Comparison of ENCODE assay signal across 8 mouse cellular contexts in the genomic region with DNA sequence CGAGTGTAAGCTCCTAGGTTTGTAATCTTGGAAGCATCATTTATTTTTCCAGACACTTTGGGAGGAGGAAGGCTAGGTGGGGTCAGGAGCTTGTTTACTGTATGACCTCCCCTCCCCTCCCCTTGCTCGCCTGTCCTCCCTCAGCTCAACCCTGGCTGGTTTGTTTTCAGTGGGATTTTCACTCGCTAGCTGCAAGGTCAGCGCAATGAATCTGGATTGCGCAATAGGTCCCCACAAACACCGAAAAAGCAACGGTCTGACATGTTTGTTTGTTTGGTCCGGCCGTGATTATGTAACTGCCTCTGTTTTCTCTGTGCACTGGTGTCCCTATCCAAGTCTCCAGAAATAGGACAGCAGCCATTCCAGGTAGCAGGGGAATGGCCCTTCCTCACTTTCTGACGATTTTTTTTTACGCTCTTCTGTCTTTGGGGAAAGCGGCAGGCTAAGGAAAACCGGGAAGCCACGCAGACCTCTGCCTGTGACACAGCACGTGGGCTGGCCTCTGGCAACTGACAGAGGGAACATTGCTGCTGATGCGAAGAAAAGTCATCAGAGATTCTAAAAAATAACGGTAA.
A peak's percentile ranks its signal among the peaks of the same experiment; 100 is the strongest.
DNase-seq lines count a peak whose midpoint lies in the region; ATAC-seq and TF ChIP-seq lines count a peak whose summit lies in the region.

No protein-coding gene starts in this region.

- H3K27me3 ChIP-seq in forebrain, postnatal 0 days (ENCODE audit: insufficient read depth, low read length), result no peaks in the 10 kb centered on the region
- no peaks in the 10 kb centered on the region for H3K27me3 ChIP-seq in liver, embryonic 16.5 days (ENCODE audit: control insufficient read depth, insufficient read depth, low read depth, low read length)
- no peaks in the 10 kb centered on the region for H3K27me3 ChIP-seq in neural tube, embryonic 13.5 days

- peaks cover 9% of the 10 kb centered on the region for H3K4me1 ChIP-seq in forebrain, postnatal 0 days (ENCODE audit: insufficient read depth)
- H3K4me1 ChIP-seq in liver, embryonic 16.5 days (ENCODE audit: control insufficient read depth, low read depth, low read length), result peaks cover 12% of the 10 kb centered on the region
- H3K4me1 ChIP-seq in neural tube, embryonic 13.5 days (replicated peaks), result peaks cover 31% of the 10 kb centered on the region

- DNase-seq in gastrocnemius, postnatal 25 days, result peak; percentile 28
- DNase-seq in gastrocnemius, adult 8-10 months (ENCODE audit: low spot score in 2 of 2), result no peak
- DNase-seq in cerebellum, adult 11-12 months, result peak; percentile 38
- DNase-seq in forebrain, postnatal 0 days, result no peak
- DNase-seq in kidney, adult 18-20 months, result peak; percentile 71
- DNase-seq in frontal cortex, postnatal 14 days (ENCODE audit: low spot score in 2 of 2), result no peak

- WGBS in forebrain, postnatal 0 days, result 9% methylated on average over 17 of the region's 17 CpGs
- 10% methylated on average over 17 of the region's 17 CpGs for WGBS in liver, embryonic 16.5 days (ENCODE audit: insufficient replicate concordance)
- 5% methylated on average over 17 of the region's 17 CpGs for WGBS in neural tube, embryonic 13.5 days

- TF ChIP-seq CTCF in forebrain, postnatal 0 days (IDR thresholded peaks at IDR 0.05; ENCODE audit: low read depth), result no peak

- peak overlapping the region; percentile 5; the same call in 1 of the 2 replicates for H3K4me3 ChIP-seq in forebrain, postnatal 0 days (ENCODE audit: low read depth, low read length)
- H3K4me3 ChIP-seq in liver, embryonic 16.5 days (ENCODE audit: low read depth, low read length), result peak overlapping the region; percentile 19; the same call in 1 of the 2 replicates
- peak overlapping the region; percentile 16 for H3K4me3 ChIP-seq in neural tube, embryonic 13.5 days

- no peak overlapping the region for H3K27ac ChIP-seq in forebrain, postnatal 0 days (ENCODE audit: low read depth, low read length)
- H3K27ac ChIP-seq in liver, embryonic 16.5 days (ENCODE audit: low read length), result peak overlapping the region; percentile 52
- no peak overlapping the region for H3K27ac ChIP-seq in neural tube, embryonic 13.5 days (replicated peaks)

- no peaks in the 10 kb centered on the region for H3K36me3 ChIP-seq in forebrain, postnatal 0 days (ENCODE audit: insufficient read depth)
- no peaks in the 10 kb centered on the region for H3K36me3 ChIP-seq in liver, embryonic 16.5 days (ENCODE audit: control insufficient read depth, insufficient read depth)
- H3K36me3 ChIP-seq in neural tube, embryonic 13.5 days, result no peaks in the 10 kb centered on the region

- no peaks in the 10 kb centered on the region for H3K9me3 ChIP-seq in forebrain, postnatal 0 days (ENCODE audit: low read length)
- H3K9me3 ChIP-seq in liver, embryonic 16.5 days (replicated peaks; ENCODE audit: control insufficient read depth, low read length), result no peaks in the 10 kb centered on the region
- no peaks in the 10 kb centered on the region for H3K9me3 ChIP-seq in neural tube, embryonic 13.5 days

- peak overlapping the region; percentile 37 for H3K4me2 ChIP-seq in forebrain, postnatal 0 days (ENCODE audit: low read depth)
- peak overlapping the region; percentile 39 for H3K4me2 ChIP-seq in liver, embryonic 16.5 days (ENCODE audit: low read depth, low read length)
- H3K4me2 ChIP-seq in neural tube, embryonic 13.5 days, result peak overlapping the region; percentile 53

- ATAC-seq in forebrain, postnatal 0 days, result no peak
- peak; percentile 60 for ATAC-seq in liver, embryonic 16.5 days (ENCODE audit: low read depth)
- no peak for ATAC-seq in neural tube, embryonic 13.5 days (ENCODE audit: low read depth)

- peak overlapping the region; percentile 15; the same call in 1 of the 2 replicates for H3K9ac ChIP-seq in forebrain, postnatal 0 days
- H3K9ac ChIP-seq in liver, embryonic 16.5 days (ENCODE audit: low read depth, low read length), result no peak overlapping the region; the same call in 1 of the 2 replicates
- peak overlapping the region; percentile 54 for H3K9ac ChIP-seq in neural tube, embryonic 13.5 days

Comparison
In these comparisons a context has a peak if more than half of its experiments do, and no peak if none do; other contexts are left out.
1. DNase-seq: peak in gastrocnemius, postnatal 25 days (single experiment), cerebellum, adult 11-12 months (single experiment) and kidney, adult 18-20 months (single experiment); none in gastrocnemius, adult 8-10 months (0 of 2), forebrain, postnatal 0 days (single experiment) and frontal cortex, postnatal 14 days (0 of 2).
2. Peak in every context shown above with its lines, with median percentiles within 50 percentile points of each other: H3K4me2 ChIP-seq and H3K4me3 ChIP-seq.